Mouse (Mus musculus) liver, adult 2 months (tissue): ENCODE measurements around the gene Slc41a2. TPM values are rescaled to one million over a fixed set of nuclear protein-coding genes. Genes with fewer than 3 reads are reported as not detected.
A peak's percentile ranks its signal among the peaks of the same experiment; 100 is the strongest.

Experiments used
- DNase-seq: peaks from one replicate; pipeline ENCODE4 v3.0.0-alpha.2; 2011; ENCODE audit warnings: low read depth, low spot score; ENCODE audit errors: extremely low read depth
- H3K27ac ChIP-seq: fragments of 200-500 bp; replicated peaks from 2 replicates; pipeline ENCODE4 v1.5.1; 2012; ENCODE audit warnings: low read depth, mild to moderate bottlenecking, control low read depth, inconsistent platforms, low read length; ENCODE audit not compliant: insufficient read depth
- H3K27me3 ChIP-seq: fragments of 200-500 bp; 2 replicates; pipeline ENCODE4 v1.6.1; 2012; ENCODE audit warnings: mild to moderate bottlenecking, moderate library complexity, low read length, inconsistent platforms; ENCODE audit not compliant: control insufficient read depth, insufficient read depth
- H3K36me3 ChIP-seq: fragments of 200-500 bp; 2 replicates; pipeline ENCODE4 v1.6.1; 2012; ENCODE audit warnings: low read length, inconsistent platforms; ENCODE audit not compliant: control insufficient read depth, insufficient read depth
- H3K4me1 ChIP-seq: fragments of 200-500 bp; 2 replicates; pipeline ENCODE4 v1.6.1; 2011; ENCODE audit warnings: low read length; ENCODE audit not compliant: control insufficient read depth, insufficient read depth
- H3K4me3 ChIP-seq: fragments of 200-500 bp; 2 replicates; pipeline ENCODE4 v1.5.1; 2011; ENCODE audit warnings: low read depth, mild to moderate bottlenecking, control low read depth, low read length, moderate library complexity; ENCODE audit not compliant: insufficient read depth
- H3K79me2 ChIP-seq: fragments of 200-500 bp; 2 replicates; pipeline ENCODE4 v1.6.1; 2012; ENCODE audit warnings: inconsistent platforms, mild to moderate bottlenecking, low read length, moderate library complexity; ENCODE audit not compliant: control insufficient read depth, insufficient read depth
- H3K9ac ChIP-seq: fragments of 200-500 bp; 2 replicates; pipeline ENCODE4 v1.6.1; 2012; ENCODE audit warnings: low read depth, mild to moderate bottlenecking, control low read depth, inconsistent platforms, low read length
- CTCF ChIP-seq: fragments of 200-500 bp; IDR thresholded peaks from 2 replicates; pipeline ENCODE4 v1.5.1; 2011; ENCODE audit warnings: low read depth, low read length, control low read depth
- POLR2A ChIP-seq: fragments of 200-500 bp; IDR thresholded peaks from 2 replicates; pipeline ENCODE4 v1.6.1; 2011; ENCODE audit warnings: low read length, control low read depth; ENCODE audit not compliant: insufficient read depth; ENCODE audit errors: extremely low read depth
- WGBS: fragments of 180-500 bp; shearing (Covaris S2); methylation state at CpG from one replicate; pipeline ENCODE4 v1.1.7; 2018; 5-methylcytosine and 5-hydroxymethylcytosine counted together
- polyA plus RNA-seq: library from polyadenylated mRNA; depleted of rRNA; stranded (reverse); fragments of >200 nt; gene quantifications from 2 replicates; pipeline ENCODE4 v1.2.3, GENCODE M21; 2012
- total RNA-seq: library from RNA; depleted of rRNA; stranded (reverse); fragments of >200 nt; gene quantifications from 2 replicates; pipeline ENCODE4 v1.2.3, GENCODE M21; 2014

Gene Slc41a2
- total and polyA plus RNA-seq, 2 experiments, result 4.3 to 7.4 TPM

GRCm38 (mm10) chr10:83320396-83320795 is 17.3 kb downstream of the Slc41a2 start:
- no peak overlapping the region for H3K27ac ChIP-seq
- H3K9ac ChIP-seq, result no peak overlapping the region
- no peak overlapping the region for H3K4me3 ChIP-seq
- TF ChIP-seq POLR2A (no peak), CTCF (no peak)
- DNase-seq, result no peak
- no peaks in the 10 kb centered on the region for H3K36me3 ChIP-seq
- WGBS, result 81% methylated on average over 6 of the region's 6 CpGs
- H3K27me3 ChIP-seq, result no peaks in the 10 kb centered on the region
- H3K79me2 ChIP-seq, result peaks cover 4% of the 10 kb centered on the region; the same call in 1 of the 2 replicates
- peaks cover 34% of the 10 kb centered on the region for H3K4me1 ChIP-seq

GRCm38 (mm10) chr10:83313033-83313432 is 24.6 kb downstream of the Slc41a2 start:
- no peaks in the 10 kb centered on the region for H3K79me2 ChIP-seq
- H3K9ac ChIP-seq, result no peak overlapping the region
- H3K4me3 ChIP-seq, result no peak overlapping the region
- WGBS, result 71% methylated on average over 5 of the region's 5 CpGs
- DNase-seq, result no peak
- H3K27ac ChIP-seq, result no peak overlapping the region
- H3K36me3 ChIP-seq, result peaks cover 3% of the 10 kb centered on the region; the same call in 1 of the 2 replicates
- TF ChIP-seq CTCF (no peak), POLR2A (no peak)
- H3K4me1 ChIP-seq, result peaks cover 17% of the 10 kb centered on the region
- H3K27me3 ChIP-seq, result no peaks in the 10 kb centered on the region

DNA sequence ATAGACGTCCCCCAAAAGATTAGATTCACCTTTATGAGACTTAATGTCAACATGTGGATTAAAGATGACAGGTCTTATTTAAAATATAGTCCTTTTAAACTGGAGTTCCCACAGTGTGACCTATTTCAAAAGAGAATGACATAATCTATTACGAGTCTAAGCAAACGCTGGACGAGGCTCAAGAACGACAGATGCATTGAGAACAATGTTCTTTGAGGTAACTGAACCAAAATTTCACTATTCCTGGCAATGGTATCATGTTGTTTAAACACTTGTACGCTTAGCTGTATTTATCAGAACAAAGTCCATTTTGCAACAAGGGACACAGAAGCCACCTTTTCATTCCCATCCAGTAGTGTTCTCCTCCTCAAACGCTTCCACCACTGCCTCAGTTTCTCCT is 27.3 kb downstream of the Slc41a2 start:
- Histone ChIP-seq H3K4me1 (peaks cover 15% of the 10 kb centered on the region), H3K27ac (peak overlapping the region; percentile 40), H3K9ac (no peak overlapping the region), H3K27me3 (no peaks in the 10 kb centered on the region), H3K79me2 (no peaks in the 10 kb centered on the region), H3K36me3 (peaks cover 3% of the 10 kb centered on the region; the same call in 1 of the 2 replicates), H3K4me3 (no peak overlapping the region)
- no peak for TF ChIP-seq POLR2A
- no peak for TF ChIP-seq CTCF
- 21% methylated on average over 7 of the region's 7 CpGs for WGBS
- peak; percentile 100 for DNase-seq

DNA sequence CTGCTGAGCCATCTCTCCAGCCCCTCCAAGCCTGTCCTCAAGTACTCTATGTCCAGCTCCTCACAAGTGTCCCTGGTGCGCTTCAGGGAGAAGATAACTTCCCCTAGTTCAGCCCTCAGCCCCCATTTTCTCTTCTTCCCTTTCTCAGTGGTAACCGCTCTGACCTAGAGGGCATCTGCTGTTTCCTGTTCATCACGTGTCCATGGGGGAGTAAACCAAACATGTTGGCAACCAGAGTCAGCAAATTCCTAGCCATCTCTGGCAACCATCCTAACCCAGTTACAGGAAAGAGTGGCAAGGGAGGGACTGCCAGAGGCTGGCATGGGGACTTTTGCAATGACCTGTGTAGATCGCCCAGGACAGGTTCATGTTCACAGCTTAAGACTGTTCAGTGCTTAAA is 36.0 kb downstream of the Slc41a2 start:
- 10% methylated on average over 4 of the region's 4 CpGs for WGBS
- Histone ChIP-seq H3K4me1 (peaks cover 2% of the 10 kb centered on the region; the same call in 1 of the 2 replicates), H3K36me3 (peaks cover 6% of the 10 kb centered on the region), H3K27ac (peak overlapping the region; percentile 81), H3K4me3 (no peak overlapping the region), H3K79me2 (no peaks in the 10 kb centered on the region), H3K27me3 (no peaks in the 10 kb centered on the region), H3K9ac (no peak overlapping the region)
- no peak for TF ChIP-seq CTCF
- TF ChIP-seq POLR2A, result no peak
- peak; percentile 99 for DNase-seq

DNA sequence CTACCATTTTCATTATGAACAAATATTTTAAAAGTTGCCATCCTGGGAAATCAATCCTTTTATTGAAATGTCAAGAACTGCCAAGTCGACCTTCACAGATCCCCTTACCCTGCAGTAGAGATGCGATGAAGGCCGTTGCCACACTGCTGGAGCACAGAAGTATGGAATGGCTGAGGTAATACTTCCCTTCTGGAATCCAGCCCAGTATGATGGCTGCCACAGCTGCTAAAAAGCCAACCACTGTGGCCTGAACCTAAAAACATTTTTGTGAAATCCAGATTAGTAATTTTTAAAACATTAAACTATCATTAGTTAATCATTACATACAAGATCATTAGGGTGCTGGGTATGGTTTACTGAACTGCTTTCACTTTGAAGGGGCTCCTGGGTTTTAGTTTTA is 36.6 kb downstream of the Slc41a2 start:
- Histone ChIP-seq H3K9ac (no peak overlapping the region), H3K4me3 (no peak overlapping the region), H3K79me2 (no peaks in the 10 kb centered on the region), H3K36me3 (peaks cover 7% of the 10 kb centered on the region), H3K4me1 (peaks cover 2% of the 10 kb centered on the region; the same call in 1 of the 2 replicates), H3K27me3 (no peaks in the 10 kb centered on the region), H3K27ac (peak overlapping the region; percentile 81)
- 17% methylated on average over 3 of the region's 3 CpGs for WGBS
- no peak for TF ChIP-seq POLR2A
- no peak for TF ChIP-seq CTCF
- peak; percentile 87 for DNase-seq

DNA sequence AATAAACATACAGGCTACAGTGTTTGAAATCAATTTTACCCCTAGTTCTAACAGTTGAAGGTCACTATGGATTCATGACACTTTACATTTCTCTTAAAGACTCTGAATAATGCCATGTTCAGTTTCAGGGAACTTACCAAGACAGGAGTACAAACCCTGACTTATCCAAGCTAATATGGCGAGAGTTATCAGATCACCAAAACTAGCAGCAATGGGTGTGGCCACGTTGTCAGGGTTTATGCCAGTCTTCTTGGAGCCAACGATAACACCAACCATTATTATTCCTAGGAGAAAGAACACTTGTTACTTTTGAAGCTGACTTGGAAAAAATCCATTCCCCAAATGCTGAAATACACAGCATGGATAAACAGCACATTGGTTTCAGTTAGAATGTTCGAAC is 40.7 kb downstream of the Slc41a2 start:
- WGBS, result 80% methylated on average over 4 of the region's 4 CpGs
- TF ChIP-seq CTCF (no peak), POLR2A (no peak)
- no peaks in the 10 kb centered on the region for H3K27me3 ChIP-seq
- H3K27ac ChIP-seq, result no peak overlapping the region
- H3K9ac ChIP-seq, result no peak overlapping the region
- no peak for DNase-seq
- no peak overlapping the region for H3K4me3 ChIP-seq
- H3K36me3 ChIP-seq, result peaks cover 8% of the 10 kb centered on the region
- peaks cover 2% of the 10 kb centered on the region; the same call in 1 of the 2 replicates for H3K4me1 ChIP-seq
- H3K79me2 ChIP-seq, result no peaks in the 10 kb centered on the region
